Mouse (Mus musculus) CD4-positive, CD25-positive, alpha-beta regulatory T cell, adult 9 weeks (primary cell): Measurements from ENCODE around the gene Crim1. TPM values are rescaled to one million over a fixed set of nuclear protein-coding genes. Genes with fewer than 3 reads are reported as not detected.

Experiments
- polyA plus RNA-seq: library from polyadenylated mRNA; unstranded; fragments of 100-300 nt; shearing (Covaris generic); gene quantifications from one replicate; pipeline ENCODE4 v1.2.1, GENCODE M21; 2017

Crim1 gene
- 3.8 TPM for polyA plus RNA-seq

DNA sequence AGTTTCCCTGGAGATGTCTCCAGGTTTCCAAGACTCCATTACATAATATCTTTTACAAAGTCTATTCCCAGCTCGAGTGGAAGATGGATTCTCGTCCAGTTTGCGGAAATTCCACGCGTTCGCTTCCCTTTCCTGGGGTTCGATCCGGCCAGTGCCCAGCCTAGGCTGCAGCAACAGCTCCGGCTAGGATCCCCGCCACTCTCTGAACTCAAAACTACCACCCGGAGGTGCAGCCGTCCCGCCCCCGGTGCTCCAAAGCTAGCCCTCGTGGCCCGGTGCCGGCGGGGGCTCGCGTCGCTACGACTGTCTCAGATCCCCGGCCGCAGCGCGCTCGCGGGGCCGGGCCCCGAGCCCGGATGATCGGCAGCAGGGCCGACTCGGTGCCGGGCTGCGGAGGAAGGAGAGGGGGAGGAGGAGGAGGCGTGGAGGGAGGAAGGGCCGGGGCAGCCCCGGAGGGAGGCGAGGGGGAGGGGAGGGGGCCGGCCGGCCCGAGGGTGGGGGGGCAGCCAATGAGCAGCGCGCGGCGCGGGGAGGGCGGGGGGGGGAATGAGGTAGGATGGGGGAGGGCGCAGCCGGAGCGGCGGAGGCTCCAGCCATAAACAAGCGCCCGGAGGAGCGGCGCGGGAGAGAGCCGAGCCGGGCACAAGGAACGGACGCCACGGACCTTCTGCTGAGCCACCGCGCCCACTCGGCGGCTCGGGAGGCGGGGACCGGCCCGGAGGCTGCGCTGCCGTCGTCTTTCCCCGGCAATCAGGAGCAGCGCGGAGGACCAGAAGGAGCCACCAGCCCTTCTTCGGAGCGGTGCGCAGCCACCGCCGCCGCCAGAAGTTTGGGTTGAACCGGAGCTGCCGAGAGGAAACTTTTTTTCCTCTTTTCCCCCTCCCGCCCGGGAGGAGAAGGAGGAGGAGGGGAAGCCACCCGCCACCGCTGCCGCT, at the start of gene Crim1:
TSS of gene Crim1 (plus strand) at position 623 of the 935 bp plus-strand sequence.

DNA sequence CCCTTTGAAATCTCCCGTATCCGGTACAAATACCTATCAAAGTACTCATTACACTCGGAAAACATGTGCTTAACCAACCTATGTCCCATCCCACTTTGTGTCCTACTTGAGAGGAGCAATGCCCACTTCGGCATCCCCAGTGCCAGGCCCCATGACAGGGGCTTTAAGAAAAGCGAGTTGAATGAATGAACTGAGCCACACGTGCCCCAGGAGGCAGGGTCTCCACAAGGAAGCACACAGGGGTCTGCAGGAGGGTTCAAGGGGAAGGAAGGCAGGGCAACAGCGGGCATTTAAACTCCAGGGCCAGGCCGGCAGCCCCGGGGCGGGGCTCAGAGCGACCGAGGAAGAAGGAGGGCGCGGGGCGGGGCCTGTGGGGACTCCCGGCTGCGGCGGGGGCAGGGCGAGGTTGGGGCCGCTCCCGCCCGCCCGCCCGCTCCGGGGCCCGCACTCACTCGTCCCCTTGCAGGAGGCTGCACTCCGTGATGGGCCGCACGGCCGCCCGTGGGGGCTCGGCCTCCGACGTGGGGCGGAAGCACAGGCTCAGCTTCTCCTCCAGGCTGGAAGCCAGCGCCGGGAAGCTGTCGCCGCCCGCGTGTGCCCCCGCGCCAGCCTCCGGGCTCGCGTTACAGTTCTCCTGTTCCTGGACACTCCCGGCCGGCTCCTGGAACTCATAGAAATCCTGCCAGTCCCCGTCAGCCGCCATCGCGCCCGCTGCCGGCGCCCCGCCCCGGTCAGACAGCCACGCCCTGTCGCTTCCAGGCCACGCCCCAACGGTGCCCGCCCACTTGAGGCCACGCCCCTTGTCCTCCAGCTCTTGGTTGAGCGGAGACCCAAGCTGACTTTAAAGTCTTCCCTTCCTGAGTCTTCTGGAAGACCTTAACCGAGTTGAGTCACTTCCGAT, 217.6 kb downstream of the Crim1 start, which contains the start of gene Fez2:
TSS of gene Fez2 (minus strand) at position 772 of the 901 bp plus-strand sequence.

Other genes starting within 250 kb of the Crim1 start
- 19.4 TPM for gene Fez2, start 217.9 kb downstream of the Crim1 start, polyA plus RNA-seq